Mouse (Mus musculus) ES-E14 (cell line): ENCODE results near the gene Cd36.

Experiments
- CHD2 ChIP-seq: IDR thresholded peaks from 2 replicates; pipeline ENCODE4 v1.6.1; 2014; ENCODE audit warnings: mild to moderate bottlenecking, low read depth, low read length, inconsistent platforms
- HCFC1 ChIP-seq: IDR thresholded peaks from 2 replicates; pipeline ENCODE4 v1.6.1; 2012; ENCODE audit warnings: low read length, inconsistent platforms, borderline replicate concordance; ENCODE audit not compliant: insufficient read depth
- MAFK ChIP-seq: IDR thresholded peaks from 2 replicates; pipeline ENCODE4 v1.6.1; 2014; ENCODE audit warnings: mild to moderate bottlenecking, low read depth, low read length, inconsistent platforms; ENCODE audit not compliant: insufficient read depth
- ZC3H11A ChIP-seq: IDR thresholded peaks from 2 replicates; pipeline ENCODE4 v1.6.1; 2012; ENCODE audit warnings: low read depth, mild to moderate bottlenecking, inconsistent platforms, low read length, borderline replicate concordance
- ZNF384 ChIP-seq: IDR thresholded peaks from 2 replicates; pipeline ENCODE4 v1.6.1; 2012; ENCODE audit warnings: low read depth, low read length, inconsistent platforms

GRCm38 (mm10) chr5:17886377-17886776, 2.2 kb downstream of the Cd36 start:
- no peak for TF ChIP-seq ZC3H11A
- no peak for TF ChIP-seq HCFC1
- no peak for TF ChIP-seq MAFK
- TF ChIP-seq CHD2, result no peak
- TF ChIP-seq ZNF384, result no peak
